ENCODE assay signal across 10 mouse cellular contexts in the genomic region with DNA sequence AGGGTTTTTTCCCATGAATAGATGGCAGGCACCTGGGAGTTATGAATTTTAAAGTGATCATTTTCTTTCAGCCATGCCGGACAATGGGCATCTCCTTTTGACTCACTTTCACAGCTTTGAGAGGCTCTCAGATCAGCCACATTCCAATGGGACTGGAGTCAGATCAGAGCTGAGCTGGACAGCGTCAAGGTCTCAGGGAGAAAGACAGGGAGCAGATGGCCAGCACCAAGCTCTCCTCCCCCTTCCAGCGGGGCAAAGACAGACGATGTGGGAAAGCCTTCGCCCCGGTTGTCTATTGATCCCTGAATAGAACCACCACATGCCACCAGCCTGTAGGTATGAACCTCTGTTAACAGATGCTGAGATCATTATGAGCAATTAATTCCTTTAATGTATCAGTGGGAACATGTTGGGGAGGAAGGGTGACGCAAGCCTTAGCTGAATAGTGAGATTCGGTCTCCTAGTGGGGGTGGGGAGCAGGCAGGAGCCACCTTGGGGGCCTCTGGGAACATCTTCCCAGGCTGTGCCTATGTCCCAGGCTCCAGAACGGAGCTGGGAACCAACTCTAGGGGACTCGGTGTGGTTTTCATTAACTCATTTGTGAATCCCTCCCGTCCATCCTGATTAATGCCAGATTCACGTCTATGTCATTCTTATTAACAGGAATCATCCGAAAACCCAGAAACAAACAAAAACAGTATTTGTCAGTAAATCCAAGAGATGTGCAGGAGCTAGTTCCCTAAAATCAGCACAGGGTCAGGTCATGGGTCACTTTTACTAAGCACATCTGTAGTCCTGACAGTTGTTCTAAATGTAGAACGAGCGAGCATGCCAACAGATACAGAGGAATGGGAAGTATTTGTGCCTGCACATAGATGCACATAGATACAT.
A peak's percentile ranks its signal among the peaks of the same experiment; 100 is the strongest.
DNase-seq lines count a peak whose midpoint lies in the region; ATAC-seq lines count a peak whose summit lies in the region.
"Had no signal": no experiment of that assay in that cellular context is flagged by ENCODE, and none has a peak within 500 bp of the region (broad histone marks: within the 10 kb centered on the region; RNA-seq: fewer than 3 reads in every experiment).

No protein-coding gene starts in this region.

- DNase-seq in adrenal gland, adult (ENCODE audit: inconsistent age in 2 of 2, low spot score in 1 of 2) = peak; percentile 27 to 67
- no peak for DNase-seq in adrenal gland, adult 18-20 months (ENCODE audit: low spot score in 2 of 2)
- peak; percentile 71 for DNase-seq in Muller cell, postnatal 12 days (ENCODE audit: inconsistent ontology term)
- peak; percentile 72 for DNase-seq in forebrain, embryonic 14.5 days (ENCODE audit: low spot score)
- peak; percentile 91 for DNase-seq in midbrain, embryonic 11.5 days (ENCODE audit: low spot score, missing footprints)
- DNase-seq in lung, postnatal 14 days = no peak
- DNase-seq in layer of hippocampus, postnatal 10 days (ENCODE audit: low spot score in 2 of 2) = no peak
- DNase-seq: thymus, postnatal 25 days had no signal

- H3K9ac ChIP-seq in forebrain, embryonic 14.5 days (ENCODE audit: low read length) = 0 out of 2 replicates have a peak overlapping the region, but pooled peaks have one; percentile 13
- H3K9ac ChIP-seq in midbrain, embryonic 11.5 days (ENCODE audit: low read length) = no peak overlapping the region
- H3K9ac ChIP-seq: limb, embryonic 15.5 days had no signal

- peak; percentile 54 for ATAC-seq in forebrain, embryonic 14.5 days
- peak; percentile 92 for ATAC-seq in midbrain, embryonic 11.5 days (ENCODE audit: low FRiP score)
- no peak for ATAC-seq in erythroblast, adult 5-6 weeks (replicated peaks; ENCODE audit: low FRiP score, poor library complexity, severe bottlenecking)

- H3K36me3 ChIP-seq in forebrain, embryonic 14.5 days (ENCODE audit: control insufficient read depth, insufficient read depth, low read length) = no peaks in the 10 kb centered on the region
- no peaks in the 10 kb centered on the region for H3K36me3 ChIP-seq in midbrain, embryonic 11.5 days (ENCODE audit: control insufficient read depth, insufficient read depth, low read length)
- H3K36me3 ChIP-seq: limb, embryonic 15.5 days had no signal

- H3K4me2 ChIP-seq in forebrain, embryonic 14.5 days (ENCODE audit: low read length) = peak overlapping the region; percentile 36
- H3K4me2 ChIP-seq in midbrain, embryonic 11.5 days = peak overlapping the region; percentile 30; the same call in 1 of the 2 replicates
- H3K4me2 ChIP-seq: limb, embryonic 15.5 days had no signal

- peaks cover 28% of the 10 kb centered on the region for H3K4me1 ChIP-seq in forebrain, embryonic 14.5 days (ENCODE audit: control insufficient read depth, insufficient read depth, low read length)
- H3K4me1 ChIP-seq in midbrain, embryonic 11.5 days (ENCODE audit: control insufficient read depth, insufficient read depth, low read length) = peaks cover 49% of the 10 kb centered on the region

- 5% methylated on average over 15 of the region's 15 CpGs for WGBS in forebrain, embryonic 14.5 days
- 19% methylated on average over 15 of the region's 15 CpGs for WGBS in midbrain, embryonic 11.5 days

- peak overlapping the region; percentile 71 for H3K27ac ChIP-seq in forebrain, embryonic 14.5 days (ENCODE audit: low read depth, low read length)
- peak overlapping the region; percentile 62 for H3K27ac ChIP-seq in midbrain, embryonic 11.5 days (ENCODE audit: low read depth, low read length)
- H3K27ac ChIP-seq: limb, embryonic 15.5 days had no signal

- no peaks in the 10 kb centered on the region for H3K27me3 ChIP-seq in forebrain, embryonic 14.5 days (replicated peaks; ENCODE audit: control insufficient read depth, insufficient read depth, low read length)
- H3K27me3 ChIP-seq in midbrain, embryonic 11.5 days (ENCODE audit: control insufficient read depth, insufficient read depth, low read length) = no peaks in the 10 kb centered on the region
- H3K27me3 ChIP-seq: limb, embryonic 15.5 days had no signal

- no peaks in the 10 kb centered on the region for H3K9me3 ChIP-seq in forebrain, embryonic 14.5 days (replicated peaks; ENCODE audit: control insufficient read depth, low read length)
- no peaks in the 10 kb centered on the region for H3K9me3 ChIP-seq in midbrain, embryonic 11.5 days (ENCODE audit: control insufficient read depth, low read length)
- H3K9me3 ChIP-seq: limb, embryonic 15.5 days had no signal

- peak overlapping the region; percentile 3; the same call in 1 of the 2 replicates for H3K4me3 ChIP-seq in forebrain, embryonic 14.5 days (ENCODE audit: low read depth, low read length)
- H3K4me3 ChIP-seq in midbrain, embryonic 11.5 days (ENCODE audit: low read depth, low read length) = no peak overlapping the region
- H3K4me3 ChIP-seq: limb, embryonic 15.5 days had no signal

Comparison
In these comparisons a context has a peak if more than half of its experiments do, and no peak if none do; other contexts are left out.
1. DNase-seq: peak in adrenal gland, adult (2 of 2), Muller cell, postnatal 12 days (single experiment), forebrain, embryonic 14.5 days (single experiment) and midbrain, embryonic 11.5 days (single experiment); none in adrenal gland, adult 18-20 months (0 of 2), lung, postnatal 14 days (single experiment) and layer of hippocampus, postnatal 10 days (0 of 2).